Mouse (Mus musculus): ENCODE measurements around the gene Mllt6. TPM values are rescaled to one million over a fixed set of nuclear protein-coding genes. Genes with fewer than 3 reads are reported as not detected.

Gene Mllt6
- polyA plus RNA-seq, 1 experiment: 65.9 TPM

DNA sequence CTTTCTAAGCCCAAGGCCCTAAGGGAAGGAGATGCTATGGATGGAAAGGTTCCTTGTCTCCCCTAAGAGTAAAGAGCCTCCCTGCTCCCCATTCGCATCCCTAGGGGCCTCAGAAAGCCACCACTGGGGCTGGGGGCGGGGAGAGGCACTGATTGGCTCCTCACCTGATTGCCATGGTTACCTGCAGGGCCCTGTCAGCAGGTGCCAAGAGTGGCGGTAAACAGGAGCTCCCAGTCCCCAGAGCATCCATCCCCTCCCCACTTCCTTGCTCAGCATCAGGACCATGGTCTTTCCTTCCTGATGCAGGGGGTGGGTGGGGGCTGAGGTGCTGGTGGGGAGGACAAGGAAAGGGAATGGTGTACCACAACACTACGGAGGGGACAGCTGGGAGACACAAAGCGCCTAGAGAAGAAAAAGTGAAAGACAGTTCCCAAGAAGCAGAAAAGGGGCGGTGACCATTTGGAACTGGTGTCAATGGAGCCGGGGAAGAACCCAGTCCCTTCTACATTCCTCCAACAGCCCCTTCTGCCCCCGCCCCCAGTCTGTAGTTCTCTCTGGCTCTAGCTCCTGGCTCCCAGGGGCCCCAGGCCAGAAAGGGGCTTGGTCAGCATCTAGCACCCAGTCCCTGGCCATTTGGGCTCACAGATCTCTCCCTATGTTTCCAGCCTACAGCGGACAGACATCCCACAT, 32.6 kb downstream of the Mllt6 start:
- Histone ChIP-seq H3K4me3 (replicated peaks; ENCODE audit: extremely low read depth, low read depth, low read length) (no peak overlapping the region), H3K4me1 (ENCODE audit: control insufficient read depth, insufficient read depth, low read length) (peaks cover 5% of the 10 kb centered on the region; the same call in 1 of the 2 replicates)
- DNase-seq: no peak
- TF ChIP-seq POLR2A (IDR thresholded peaks at IDR 0.05; ENCODE audit: borderline replicate concordance, extremely low read depth, low read depth, low read length): no peak
- TF ChIP-seq CTCF (IDR thresholded peaks at IDR 0.05; ENCODE audit: insufficient read depth, low read length): no peak
- 62% methylated on average over 9 of the region's 9 CpGs for WGBS

DNA sequence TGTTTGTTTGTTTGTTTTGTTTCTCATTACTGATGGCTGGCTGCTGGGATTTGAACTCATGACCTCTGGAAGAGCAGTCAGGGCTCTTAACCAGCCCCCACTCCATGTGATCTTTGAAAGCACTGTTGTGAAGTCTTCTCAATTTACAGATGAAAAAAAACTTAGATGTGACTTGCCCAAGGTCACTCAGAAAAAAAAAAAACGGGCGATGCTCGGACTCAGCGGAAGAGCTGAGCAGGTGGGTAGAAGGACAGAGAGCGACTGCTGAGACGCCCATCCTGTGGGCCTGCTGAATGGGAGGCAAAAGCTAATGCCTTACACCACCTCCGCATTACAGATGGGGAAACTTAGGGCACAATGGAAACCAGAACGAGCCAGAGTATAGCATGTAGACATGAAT, 33.5 kb downstream of the Mllt6 start:
- TF ChIP-seq CTCF (IDR thresholded peaks at IDR 0.05; ENCODE audit: insufficient read depth, low read length): no peak
- TF ChIP-seq POLR2A (IDR thresholded peaks at IDR 0.05; ENCODE audit: borderline replicate concordance, extremely low read depth, low read depth, low read length): no peak
- no peak for DNase-seq
- H3K4me1 ChIP-seq (ENCODE audit: control insufficient read depth, insufficient read depth, low read length): peaks cover 9% of the 10 kb centered on the region
- H3K4me3 ChIP-seq (replicated peaks; ENCODE audit: extremely low read depth, low read depth, low read length): no peak overlapping the region
- WGBS: 79% methylated on average over 8 of the region's 8 CpGs

DNA sequence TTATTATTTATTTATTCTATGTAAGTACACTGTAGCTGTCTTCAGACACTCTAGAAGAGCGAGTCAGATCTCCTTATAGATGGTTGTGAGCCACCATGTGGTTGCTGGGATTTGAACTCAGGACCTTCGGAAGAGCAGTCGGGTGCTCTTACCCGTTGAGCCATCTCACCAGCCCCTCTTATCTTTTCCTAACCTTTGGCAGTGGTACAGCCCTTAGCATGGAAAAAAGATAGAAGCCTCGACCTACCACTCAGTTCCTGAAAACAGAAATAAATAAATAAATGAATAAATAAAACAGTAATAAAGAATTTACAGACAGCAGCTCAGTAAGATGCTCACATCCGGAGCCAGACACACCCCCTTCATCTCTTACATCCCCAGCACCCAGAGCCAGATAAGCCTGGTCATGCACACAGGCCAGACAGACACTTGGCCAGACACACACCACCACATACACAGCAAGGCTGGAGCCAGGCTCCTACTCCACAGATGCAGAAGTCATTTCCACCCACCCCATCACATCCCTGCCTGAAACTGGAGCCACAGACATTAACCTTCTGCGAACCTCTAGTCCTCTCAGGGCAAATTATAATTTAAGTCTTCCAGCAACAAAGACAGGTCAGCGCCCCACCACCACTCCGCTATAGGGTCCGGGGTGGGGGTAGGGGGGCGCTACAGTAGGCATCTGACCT, 34.1 kb downstream of the Mllt6 start:
- Histone ChIP-seq H3K4me3 (replicated peaks; ENCODE audit: extremely low read depth, low read depth, low read length) (no peak overlapping the region), H3K4me1 (ENCODE audit: control insufficient read depth, insufficient read depth, low read length) (peaks cover 11% of the 10 kb centered on the region)
- DNase-seq: no peak
- TF ChIP-seq CTCF (IDR thresholded peaks at IDR 0.05; ENCODE audit: insufficient read depth, low read length): no peak
- TF ChIP-seq POLR2A (IDR thresholded peaks at IDR 0.05; ENCODE audit: borderline replicate concordance, extremely low read depth, low read depth, low read length): no peak
- WGBS: 53% methylated on average over 11 of the region's 11 CpGs

DNA sequence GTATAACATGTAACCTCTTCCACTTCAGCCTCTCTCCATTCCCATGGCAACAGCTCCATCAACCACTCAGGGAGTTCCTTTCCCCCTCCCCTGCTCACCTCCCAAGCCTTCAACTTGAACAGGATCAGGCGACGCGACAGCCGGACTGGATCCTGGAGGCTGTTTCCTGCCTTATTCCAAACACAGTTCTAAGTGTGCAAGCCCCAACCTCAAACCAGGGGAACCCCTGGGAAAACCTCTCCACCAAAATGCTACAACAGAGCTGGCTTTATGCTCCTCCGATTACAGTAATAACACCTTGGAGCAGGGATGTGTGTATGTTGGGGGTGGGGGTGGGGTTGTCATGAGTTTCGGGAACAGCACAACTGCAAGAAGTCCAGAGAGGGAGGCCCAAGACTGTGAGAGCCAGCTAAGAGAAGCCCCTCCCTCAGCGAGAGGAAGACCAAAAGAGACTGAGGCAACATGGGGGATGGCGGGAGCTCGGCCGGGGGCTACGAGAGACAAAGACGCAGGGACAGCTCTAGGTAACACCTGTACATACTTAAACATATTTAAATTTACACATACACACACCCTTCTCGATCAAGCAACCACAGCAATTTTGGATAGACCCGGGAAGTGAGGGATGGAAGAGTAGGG, 34.8 kb downstream of the Mllt6 start:
- DNase-seq: no peak
- Histone ChIP-seq H3K4me1 (ENCODE audit: control insufficient read depth, insufficient read depth, low read length) (peaks cover 11% of the 10 kb centered on the region), H3K4me3 (replicated peaks; ENCODE audit: extremely low read depth, low read depth, low read length) (peak overlapping the region; percentile 68)
- TF ChIP-seq POLR2A (IDR thresholded peaks at IDR 0.05; ENCODE audit: borderline replicate concordance, extremely low read depth, low read depth, low read length) (no peak), CTCF (IDR thresholded peaks at IDR 0.05; ENCODE audit: insufficient read depth, low read length) (no peak)
- 17% methylated on average over 14 of the region's 14 CpGs for WGBS

DNA sequence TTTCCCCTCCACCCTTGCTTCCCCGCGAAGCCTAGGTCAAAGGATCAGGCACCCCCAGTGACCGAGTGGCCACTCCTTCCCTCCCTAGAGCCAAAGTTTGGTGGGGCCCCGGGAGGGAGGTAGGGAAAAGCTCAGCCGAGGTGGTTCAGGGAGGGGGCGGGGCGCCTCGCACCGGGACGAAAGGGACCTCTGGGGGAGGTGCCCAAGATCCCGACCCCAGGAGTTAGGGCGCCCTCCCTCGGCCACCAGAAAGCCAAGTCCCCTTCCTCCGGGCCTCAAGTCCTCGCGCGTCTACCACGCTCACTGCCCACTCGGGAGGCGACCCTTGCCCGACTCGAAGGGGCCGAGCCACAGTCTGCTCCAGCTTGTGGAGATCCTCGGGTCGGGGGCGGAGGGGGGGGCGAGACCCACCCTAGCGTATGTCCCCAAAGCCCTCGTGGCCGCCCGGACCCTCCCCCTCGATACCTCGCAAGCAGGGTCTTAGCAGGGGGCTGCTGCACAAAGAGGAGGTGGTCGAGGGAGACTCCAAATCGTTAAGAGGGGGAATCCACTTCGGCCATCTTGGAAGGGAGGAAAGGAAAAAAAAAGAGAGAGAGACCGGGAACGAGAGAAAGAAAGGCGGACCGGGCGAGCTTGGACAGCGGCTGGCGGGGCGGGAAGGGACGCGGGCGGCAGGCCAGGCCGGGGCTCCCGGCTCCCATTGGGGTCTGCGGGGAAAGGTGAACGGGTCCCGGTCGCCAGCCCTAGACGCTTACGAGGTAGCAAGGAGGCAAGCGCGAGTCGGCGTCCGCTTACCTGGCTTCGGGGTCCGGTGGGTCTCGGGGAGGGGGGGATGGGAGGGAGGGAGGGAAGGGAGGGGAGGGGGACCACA, 35.8 kb downstream of the Mllt6 start:
- Histone ChIP-seq H3K4me3 (replicated peaks; ENCODE audit: extremely low read depth, low read depth, low read length) (peak overlapping the region; percentile 68), H3K4me1 (ENCODE audit: control insufficient read depth, insufficient read depth, low read length) (peaks cover 13% of the 10 kb centered on the region)
- DNase-seq: peak; percentile 72
- TF ChIP-seq CTCF (IDR thresholded peaks at IDR 0.05; ENCODE audit: insufficient read depth, low read length): 0 out of 2 replicates have a peak, but pooled peaks have one; percentile 7
- no peak for TF ChIP-seq POLR2A (IDR thresholded peaks at IDR 0.05; ENCODE audit: borderline replicate concordance, extremely low read depth, low read depth, low read length)
- whole genome bisulfite sequencing: 1% methylated on average over 57 of the region's 63 CpGs

DNA sequence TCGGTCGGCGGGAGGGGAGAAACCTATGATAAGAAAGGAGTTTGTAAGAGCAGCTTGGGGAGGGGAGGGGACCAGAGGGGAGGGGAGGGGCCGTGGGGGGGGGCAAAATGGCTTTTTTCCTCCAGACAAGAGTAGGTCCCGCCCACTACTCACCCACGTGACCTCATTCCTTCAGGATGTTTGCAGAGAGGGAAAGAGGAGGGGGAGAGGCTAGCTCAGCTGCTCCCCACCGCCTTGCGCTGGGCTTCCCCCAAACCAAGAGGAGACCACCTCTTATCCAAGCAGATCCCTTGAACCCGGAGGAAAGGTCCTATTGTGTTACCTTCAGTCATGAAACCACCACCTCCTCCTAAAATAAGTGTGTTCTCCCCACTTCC, 36.4 kb downstream of the Mllt6 start:
- Histone ChIP-seq H3K4me1 (ENCODE audit: control insufficient read depth, insufficient read depth, low read length) (peaks cover 14% of the 10 kb centered on the region), H3K4me3 (replicated peaks; ENCODE audit: extremely low read depth, low read depth, low read length) (peak overlapping the region; percentile 68)
- peak; percentile 85 for DNase-seq
- 0% methylated on average over 6 of the region's 9 CpGs for WGBS
- TF ChIP-seq POLR2A (IDR thresholded peaks at IDR 0.05; ENCODE audit: borderline replicate concordance, extremely low read depth, low read depth, low read length) (peak; percentile 93; the same call in 1 of the 2 replicates), CTCF (IDR thresholded peaks at IDR 0.05; ENCODE audit: insufficient read depth, low read length) (no peak)

DNA sequence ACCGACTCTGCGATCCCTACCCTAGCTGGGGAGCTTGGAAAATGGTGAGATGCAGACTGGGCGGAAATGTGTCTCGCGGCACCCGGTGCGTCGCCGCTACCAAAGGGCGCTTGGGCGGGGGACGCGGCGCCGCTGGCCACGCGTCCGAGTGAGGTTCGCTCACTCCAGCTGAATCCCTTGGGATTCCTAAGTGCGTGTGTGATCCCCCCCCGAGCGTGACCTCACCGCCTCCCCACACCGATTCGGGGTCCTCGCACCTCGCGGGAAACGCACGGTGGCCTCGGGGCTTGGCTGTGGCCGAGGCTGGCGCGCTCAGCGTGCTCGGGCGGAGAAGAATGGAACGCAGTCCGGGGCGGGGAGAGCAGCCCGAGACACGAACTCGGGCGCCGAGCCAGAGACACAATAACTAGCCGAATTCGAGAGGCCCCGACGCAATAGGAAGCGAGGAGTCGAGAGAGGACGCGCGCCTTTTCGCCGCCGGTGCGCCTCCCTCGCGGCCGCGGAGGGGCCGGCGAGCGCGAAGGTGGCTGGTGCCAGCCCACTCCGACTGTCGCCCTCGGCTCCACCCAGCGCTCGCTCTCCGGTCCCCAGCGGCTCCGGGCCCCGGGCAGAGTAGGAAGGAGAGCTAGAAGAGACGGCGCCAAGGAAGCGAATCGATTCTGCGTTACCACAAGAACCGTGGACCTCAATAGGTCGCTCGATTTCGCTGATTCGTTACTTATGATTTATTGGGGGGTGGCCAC, 37.0 kb downstream of the Mllt6 start, which contains the start of gene Pcgf2:
Pcgf2 (minus strand) TSS at position 495 of the 743 bp plus-strand sequence.
- TF ChIP-seq POLR2A (IDR thresholded peaks at IDR 0.05; ENCODE audit: borderline replicate concordance, extremely low read depth, low read depth, low read length): peak; percentile 51; the same call in 1 of the 2 replicates
- TF ChIP-seq CTCF (IDR thresholded peaks at IDR 0.05; ENCODE audit: insufficient read depth, low read length): no peak
- H3K4me3 ChIP-seq (replicated peaks; ENCODE audit: extremely low read depth, low read depth, low read length): peak within 1 kb of the TSS; percentile 68
- peaks cover 14% of the 10 kb centered on the region for H3K4me1 ChIP-seq (ENCODE audit: control insufficient read depth, insufficient read depth, low read length)
- peak; percentile 86 for DNase-seq
- WGBS: under 1% methylated on average over 85 of the region's 85 CpGs

DNA sequence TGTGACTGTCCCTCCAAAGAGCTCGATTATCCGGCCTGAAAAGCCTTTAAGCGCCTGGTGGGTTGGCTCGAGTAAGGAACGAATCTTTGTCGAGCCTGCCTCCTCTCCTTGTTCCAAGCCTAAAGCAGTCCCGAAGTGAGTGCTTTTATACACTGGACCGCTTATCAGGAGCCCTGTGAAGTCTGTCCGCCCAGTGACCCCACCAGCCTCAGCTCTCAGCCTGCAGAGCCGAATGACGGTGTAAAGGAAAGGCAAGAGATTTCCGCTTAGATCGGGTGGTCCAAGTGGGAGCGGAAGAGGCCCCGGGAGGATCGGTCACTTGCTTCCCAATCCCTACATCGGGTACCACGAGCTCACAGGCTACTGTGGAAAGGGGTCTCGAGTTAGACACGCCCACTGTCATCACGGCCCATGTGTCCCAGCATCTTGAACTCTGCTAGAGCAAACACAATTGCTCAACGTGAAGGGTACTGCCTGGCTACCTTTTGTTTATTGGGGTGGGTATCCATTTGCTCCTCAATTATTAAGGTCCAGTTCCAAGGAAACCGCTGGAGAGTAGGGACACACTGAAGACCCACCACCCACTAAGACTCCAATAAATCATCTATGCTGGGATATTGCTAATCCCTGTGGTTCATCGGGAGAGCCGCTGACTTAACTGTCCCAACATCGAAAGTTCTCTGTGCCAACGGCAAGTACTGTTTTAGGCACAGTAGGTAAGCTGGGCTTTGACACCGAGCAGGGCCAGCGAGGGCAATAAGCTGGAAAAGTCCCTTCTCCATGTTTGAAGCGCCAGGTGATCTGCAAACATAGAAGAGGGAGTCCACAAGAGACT, 37.7 kb downstream of the Mllt6 start:
- H3K4me1 ChIP-seq (ENCODE audit: control insufficient read depth, insufficient read depth, low read length): peaks cover 14% of the 10 kb centered on the region
- 15% methylated on average over 30 of the region's 30 CpGs for WGBS
- DNase-seq: no peak
- peak; percentile 37; the same call in 1 of the 2 replicates for TF ChIP-seq POLR2A (IDR thresholded peaks at IDR 0.05; ENCODE audit: borderline replicate concordance, extremely low read depth, low read depth, low read length)
- TF ChIP-seq CTCF (IDR thresholded peaks at IDR 0.05; ENCODE audit: insufficient read depth, low read length): no peak
- peak overlapping the region; percentile 64 for H3K4me3 ChIP-seq (replicated peaks; ENCODE audit: extremely low read depth, low read depth, low read length)
